Mouse (Mus musculus) cortical plate, adult 2 months (tissue): ENCODE data around the gene Mtrex. TPM values are rescaled to one million over a fixed set of nuclear protein-coding genes. Genes with fewer than 3 reads are reported as not detected.

ENCODE experiments used
- H3K27ac ChIP-seq: fragments of 200-500 bp; 2 replicates; pipeline ENCODE4 v1.5.1; 2012; ENCODE audit warnings: low read length, control low read depth, inconsistent platforms; ENCODE audit not compliant: insufficient read depth
- H3K4me1 ChIP-seq: fragments of 200-500 bp; 2 replicates; pipeline ENCODE4 v1.6.1; 2011; ENCODE audit warnings: low read length; ENCODE audit not compliant: control insufficient read depth, insufficient read depth
- H3K4me3 ChIP-seq: fragments of 200-500 bp; 2 replicates; pipeline ENCODE4 v1.5.1; 2011; ENCODE audit warnings: mild to moderate bottlenecking, low read length, control low read depth; ENCODE audit not compliant: insufficient read depth
- CTCF ChIP-seq: fragments of 200-500 bp; IDR thresholded peaks from 2 replicates; pipeline ENCODE4 v1.5.1; 2011; ENCODE audit warnings: mild to moderate bottlenecking, control low read depth, low read length; ENCODE audit not compliant: insufficient read depth; ENCODE audit errors: extremely low read depth
- POLR2A ChIP-seq: fragments of 200-500 bp; IDR thresholded peaks from 2 replicates; pipeline ENCODE4 v1.6.1; 2011; ENCODE audit warnings: mild to moderate bottlenecking, low read length, control low read depth; ENCODE audit not compliant: insufficient read depth; ENCODE audit errors: extremely low read depth
- polyA plus RNA-seq: library from polyadenylated mRNA; depleted of rRNA; stranded (reverse); fragments of >200 nt; gene quantifications from 2 replicates; pipeline ENCODE4 v1.2.3, GENCODE M21; 2012

The Mtrex gene
- polyA plus RNA-seq, 1 experiment: 34.7 TPM

DNA sequence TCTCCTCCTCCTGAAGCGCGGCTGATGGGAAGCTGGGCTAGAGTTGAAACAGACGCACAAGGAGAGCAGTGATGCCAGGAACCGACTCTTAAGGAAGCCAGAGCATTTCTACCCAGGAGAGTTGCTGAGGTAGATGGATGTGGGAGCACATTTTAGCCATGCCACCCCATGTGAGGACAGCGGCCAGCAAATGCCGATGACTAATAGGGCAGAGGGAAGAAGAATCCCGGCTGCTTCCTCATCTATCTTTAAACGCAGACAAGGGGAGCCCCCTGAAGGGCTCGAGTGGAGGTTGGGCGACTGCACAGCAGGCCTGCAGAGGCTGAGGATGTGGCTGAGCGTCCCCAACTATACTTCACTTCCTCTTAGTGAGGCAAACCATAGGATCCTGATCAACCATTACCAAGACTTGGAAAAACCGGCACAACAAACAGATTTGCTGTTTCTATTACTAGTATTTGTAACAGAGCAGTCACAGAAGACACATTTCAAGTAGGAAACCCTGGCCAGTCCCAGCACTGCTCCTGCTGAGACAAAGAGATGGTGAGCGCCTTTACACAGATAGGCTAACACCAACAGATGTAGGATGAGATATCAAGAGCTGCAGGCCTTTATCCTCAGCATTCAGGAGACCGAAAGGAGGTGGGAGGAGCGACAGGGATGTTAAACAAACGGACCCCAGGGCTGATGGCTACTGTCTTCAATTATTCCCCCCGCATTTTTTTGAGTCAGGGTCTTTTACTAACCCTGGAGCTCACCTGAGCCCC, 55.5 kb downstream of the Mtrex start:
- H3K27ac ChIP-seq: no peak overlapping the region
- no peaks in the 10 kb centered on the region for H3K4me1 ChIP-seq
- H3K4me3 ChIP-seq: no peak overlapping the region
- no peak for TF ChIP-seq POLR2A

DNA sequence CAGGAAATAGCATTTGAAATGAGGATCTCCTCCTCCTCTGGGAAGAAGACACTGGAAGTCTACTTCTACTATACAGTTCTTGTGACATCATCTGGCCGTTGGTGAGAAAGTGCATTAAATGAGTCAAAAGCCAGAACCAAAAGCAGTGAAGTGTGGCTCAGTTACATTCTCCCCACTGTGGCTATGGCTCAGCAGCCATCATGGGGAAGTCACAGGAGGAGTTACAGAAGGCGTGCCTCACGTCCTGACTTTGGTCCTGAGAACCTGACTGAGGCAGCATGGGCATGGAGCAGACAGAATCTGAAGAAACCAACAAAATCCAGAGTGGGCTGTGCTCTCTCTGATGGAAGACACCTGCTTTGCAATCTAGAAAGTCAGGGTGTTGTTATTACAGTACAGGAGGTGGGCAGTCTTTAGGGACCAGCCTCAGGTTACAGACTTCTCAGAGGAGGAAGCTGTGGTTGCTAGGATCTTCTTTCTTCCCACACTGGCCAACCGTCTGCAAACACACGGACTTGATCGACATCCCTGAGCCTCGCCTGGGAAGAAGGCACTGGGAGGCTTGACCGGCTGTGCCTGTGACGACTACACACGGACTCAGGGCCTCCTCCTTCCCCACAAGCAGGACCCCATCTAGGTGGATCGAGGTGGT, 57.0 kb downstream of the Mtrex start:
- Histone ChIP-seq H3K27ac (no peak overlapping the region), H3K4me1 (no peaks in the 10 kb centered on the region), H3K4me3 (no peak overlapping the region)
- TF ChIP-seq POLR2A: no peak
- no peak for TF ChIP-seq CTCF

DNA sequence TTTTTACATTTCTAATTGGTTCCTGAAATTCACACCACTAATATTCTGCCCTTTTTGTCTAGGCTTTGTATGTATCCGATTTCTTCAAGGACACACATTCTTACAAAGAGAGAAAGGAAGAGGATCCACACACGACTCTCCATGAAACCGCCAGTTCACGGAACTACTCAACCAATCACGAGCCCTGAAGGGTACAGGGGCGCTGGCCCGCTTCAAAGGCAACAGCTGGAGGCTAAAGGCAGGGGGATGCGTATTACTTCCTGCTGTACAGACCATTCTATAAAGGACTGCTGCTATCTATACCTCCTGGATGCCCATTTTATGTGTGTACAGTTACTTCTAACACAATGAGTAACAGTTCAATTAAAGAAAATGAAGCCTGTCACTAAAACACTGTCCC, 59.8 kb downstream of the Mtrex start:
- TF ChIP-seq CTCF: no peak
- no peak for TF ChIP-seq POLR2A
- Histone ChIP-seq H3K27ac (no peak overlapping the region), H3K4me3 (no peak overlapping the region), H3K4me1 (no peaks in the 10 kb centered on the region)

DNA sequence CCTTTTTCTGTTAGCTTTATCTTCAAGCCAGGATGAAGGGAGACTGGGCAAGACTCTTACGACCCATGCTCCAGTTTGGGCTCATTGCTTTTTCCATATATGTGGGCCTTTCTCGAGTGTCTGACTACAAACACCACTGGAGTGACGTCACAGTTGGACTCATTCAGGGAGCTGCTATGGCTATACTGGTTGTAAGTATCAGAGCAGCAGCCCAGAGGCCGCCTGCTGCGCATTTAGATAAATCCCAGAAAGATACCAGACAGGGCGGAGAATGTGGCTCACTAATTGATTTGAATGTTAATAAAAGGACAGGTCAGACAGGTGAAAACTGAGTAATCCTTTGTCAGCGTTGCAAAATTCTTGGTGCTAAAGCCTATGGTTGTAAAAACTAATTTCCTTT, 60.4 kb downstream of the Mtrex start:
- H3K4me3 ChIP-seq: no peak overlapping the region
- TF ChIP-seq CTCF (no peak), POLR2A (no peak)
- no peaks in the 10 kb centered on the region for H3K4me1 ChIP-seq
- no peak overlapping the region for H3K27ac ChIP-seq

DNA sequence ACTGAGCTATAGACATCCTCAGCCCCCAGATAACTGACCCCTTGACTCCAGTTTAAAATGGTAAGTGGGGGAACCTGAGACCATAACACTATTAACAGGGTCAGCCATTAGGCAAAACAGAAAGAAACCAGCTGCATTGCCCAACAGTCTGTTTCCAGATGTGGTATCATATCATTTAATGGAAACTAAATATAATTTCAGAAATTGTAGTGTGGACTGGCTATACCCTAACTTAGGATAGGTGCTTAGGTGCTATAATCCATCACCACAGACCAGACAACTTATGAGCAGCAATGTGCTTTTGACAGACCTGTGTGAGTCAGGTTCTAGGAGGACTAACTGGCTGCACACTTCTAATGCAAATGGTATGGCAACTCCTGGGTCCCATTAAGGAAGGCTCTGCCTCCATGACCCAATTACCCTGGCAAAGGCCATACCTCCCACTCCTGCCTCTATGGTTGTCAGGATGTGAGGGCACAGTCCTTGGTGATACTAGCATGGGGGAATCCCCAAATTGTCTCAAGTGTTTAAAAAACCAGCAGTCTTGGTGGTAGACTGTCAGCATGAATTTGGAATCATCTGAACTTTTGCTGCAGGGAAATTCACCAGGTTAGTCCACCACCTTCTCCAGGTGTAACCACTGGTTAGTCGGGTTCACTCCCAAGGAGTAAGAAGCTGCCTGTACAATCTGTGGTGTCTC, 64.1 kb downstream of the Mtrex start:
- Histone ChIP-seq H3K27ac (no peak overlapping the region), H3K4me1 (no peaks in the 10 kb centered on the region), H3K4me3 (no peak overlapping the region)
- TF ChIP-seq POLR2A (no peak), CTCF (no peak)

DNA sequence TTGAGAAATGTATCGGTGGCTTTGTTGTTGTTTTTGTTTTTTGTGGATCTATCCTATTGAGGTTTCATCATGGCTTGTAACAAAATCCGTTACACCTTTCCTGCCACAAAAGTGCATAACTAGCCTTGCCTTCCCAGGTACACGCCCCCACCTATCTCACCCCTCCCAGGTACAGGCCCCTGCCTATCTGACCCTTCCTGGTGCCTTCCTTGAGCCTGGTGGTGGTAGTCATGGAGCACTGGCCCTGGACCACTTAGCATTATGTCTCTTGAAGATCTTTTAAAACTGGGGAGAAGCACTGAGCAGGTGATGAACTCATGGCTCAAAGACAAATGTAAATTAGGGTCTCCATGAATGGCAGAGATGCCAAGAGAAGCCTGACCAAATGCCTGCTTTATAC, 64.9 kb downstream of the Mtrex start:
- Histone ChIP-seq H3K4me3 (no peak overlapping the region), H3K27ac (no peak overlapping the region), H3K4me1 (no peaks in the 10 kb centered on the region)
- no peak for TF ChIP-seq CTCF
- no peak for TF ChIP-seq POLR2A

DNA sequence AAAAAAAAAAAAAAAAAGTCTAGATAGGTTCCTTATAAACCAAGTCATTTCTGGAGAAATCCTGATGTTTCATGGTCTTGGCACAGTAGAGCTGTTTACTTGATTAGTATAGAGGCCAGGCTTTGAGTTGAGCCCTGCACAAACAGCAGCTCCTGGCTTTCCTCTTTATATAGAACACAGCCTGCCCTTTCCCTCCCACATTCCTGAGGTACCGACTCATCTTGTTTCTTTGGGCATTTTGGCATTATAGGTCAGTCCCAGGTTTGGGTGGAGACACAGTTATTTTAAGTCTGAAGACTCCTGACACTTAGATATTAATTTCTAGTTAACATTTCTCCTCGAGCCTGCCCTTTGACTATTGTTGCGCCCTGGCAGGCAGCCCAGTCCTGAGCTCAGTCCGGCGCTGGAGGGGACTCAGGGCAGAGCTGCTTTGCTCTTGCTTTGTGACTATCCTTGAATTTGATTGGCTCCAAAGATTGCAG, 65.3 kb downstream of the Mtrex start:
- no peaks in the 10 kb centered on the region for H3K4me1 ChIP-seq
- no peak overlapping the region for H3K4me3 ChIP-seq
- TF ChIP-seq POLR2A (no peak), CTCF (no peak)
- H3K27ac ChIP-seq: no peak overlapping the region

DNA sequence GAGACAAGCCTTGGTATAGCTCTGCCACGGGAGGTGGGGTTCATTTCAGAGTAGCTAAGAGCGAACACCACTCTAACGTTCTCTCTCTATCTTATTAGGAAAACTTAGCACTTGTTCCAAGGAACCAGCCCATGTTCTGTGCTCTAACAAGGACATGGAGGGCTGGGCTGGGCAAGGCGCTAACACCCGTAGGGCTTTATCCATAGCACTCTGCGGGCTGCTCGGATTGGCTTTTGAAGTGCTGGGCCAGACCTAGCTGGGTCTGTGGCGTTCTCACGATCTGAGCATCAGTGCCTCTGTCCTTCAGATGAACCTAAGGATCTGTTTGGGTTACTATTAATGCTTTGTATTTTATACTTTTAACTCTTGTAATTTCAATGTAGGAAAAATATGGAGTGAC, 66.3 kb downstream of the Mtrex start:
- Histone ChIP-seq H3K4me1 (no peaks in the 10 kb centered on the region), H3K27ac (no peak overlapping the region), H3K4me3 (no peak overlapping the region)
- TF ChIP-seq POLR2A (no peak), CTCF (no peak)

DNA sequence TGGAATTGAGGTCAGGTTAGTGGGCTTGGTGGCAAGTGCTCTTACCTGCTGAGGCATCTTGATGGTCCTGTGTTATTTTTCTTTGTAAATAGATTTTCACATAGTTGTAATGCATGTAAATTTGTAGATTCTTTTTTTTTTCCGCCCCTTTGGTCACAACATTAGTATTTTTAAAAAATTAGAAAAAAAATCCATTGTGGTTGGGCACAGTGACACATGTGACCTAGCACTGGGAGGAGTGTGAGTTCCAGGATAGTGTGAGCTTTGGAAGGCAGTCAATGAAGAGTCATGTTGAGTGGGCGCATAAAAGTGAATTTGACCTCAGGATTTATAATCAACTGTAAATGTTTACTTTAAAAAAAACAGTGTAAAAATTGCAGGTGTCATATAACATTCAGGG, 66.8 kb downstream of the Mtrex start:
- Histone ChIP-seq H3K4me1 (no peaks in the 10 kb centered on the region), H3K27ac (no peak overlapping the region), H3K4me3 (no peak overlapping the region)
- TF ChIP-seq POLR2A (no peak), CTCF (no peak)
